Mouse (Mus musculus): ENCODE data around the gene Mlc1.

GRCm38 (mm10) chr15:89007002-89007401 is 28.2 kb upstream of the Mlc1 start:
- TF ChIP-seq POLR2A (IDR thresholded peaks at IDR 0.05; ENCODE audit: insufficient read depth, low read depth, low read length) (no peak), CTCF (IDR thresholded peaks at IDR 0.05; ENCODE audit: insufficient read depth, low read depth, low read length) (no peak)

Data from olfactory bulb, adult 2 months (tissue).